Mouse (Mus musculus): ENCODE results near the gene Clmp.
"Not testable (repeated sequence)": the region's sequence is repeated elsewhere in the genome, so short reads cannot be mapped to it uniquely, and the experiment has no call there.

Gene Clmp

GRCm38 (mm10) chr9:40800675-40801612 lies 115.2 kb downstream of the Clmp start, which contains the start of gene Hspa8:
Gene Hspa8, plus strand, starts transcription at chr9:40800984.
- in situ Hi-C loops (cut with MseI, MboI), result no loop called here

- in situ Hi-C loops (cut with MseI, MboI), result not testable (repeated sequence)
Measured at GRCm38 (mm10) chr9:40801614-40802532, 116.1 kb downstream of the Clmp start.

- in situ Hi-C loops (cut with MseI, MboI), result not testable (repeated sequence)
Measured at GRCm38 (mm10) chr9:40802533-40802875, 116.7 kb downstream of the Clmp start.

GRCm38 (mm10) chr9:40804576-40804975 lies 118.8 kb downstream of the Clmp start:
- in situ Hi-C loops (cut with MseI, MboI), result not testable (repeated sequence)

GRCm38 (mm10) chr9:40805263-40805662 lies 119.5 kb downstream of the Clmp start:
- in situ Hi-C loops (cut with MseI, MboI), result no loop called here

GRCm38 (mm10) chr9:40806440-40807288 lies 120.9 kb downstream of the Clmp start:
- in situ Hi-C loops (cut with MseI, MboI), result no loop called here

GRCm38 (mm10) chr9:40807289-40807920 lies 121.6 kb downstream of the Clmp start:
- in situ Hi-C loops (cut with MseI, MboI), result no loop called here

GRCm38 (mm10) chr9:40808061-40808906 lies 122.5 kb downstream of the Clmp start:
- in situ Hi-C loops (cut with MseI, MboI), result no loop called here

GRCm38 (mm10) chr9:40808907-40809280 lies 123.1 kb downstream of the Clmp start:
- in situ Hi-C loops (cut with MseI, MboI), result no loop called here

- in situ Hi-C loops (cut with MseI, MboI), result no loop called here
Measured at GRCm38 (mm10) chr9:40811860-40812259, 126.1 kb downstream of the Clmp start.

- in situ Hi-C loops (cut with MseI, MboI), result no loop called here
Measured at GRCm38 (mm10) chr9:40814060-40814459, 128.3 kb downstream of the Clmp start.

GRCm38 (mm10) chr9:40817325-40818028 lies 131.7 kb downstream of the Clmp start:
- in situ Hi-C loops (cut with MseI, MboI), result no loop called here

- in situ Hi-C loops (cut with MseI, MboI), result loop anchor here in 1 of 2 experiments (25.0 kb wide), 1 partner anchor 362 kb away; no protein-coding TSS in a partner anchor
Measured at GRCm38 (mm10) chr9:40825601-40826000, 139.8 kb downstream of the Clmp start.

GRCm38 (mm10) chr9:40827366-40827765 lies 141.6 kb downstream of the Clmp start:
- in situ Hi-C loops (cut with MseI, MboI), result loop anchor here in 1 of 2 experiments (25.0 kb wide), 1 partner anchor 360 kb away; no protein-coding TSS in a partner anchor

GRCm38 (mm10) chr9:40834569-40834968 lies 148.8 kb downstream of the Clmp start:
- in situ Hi-C loops (cut with MseI, MboI), result loop anchor here (5.0 to 25.0 kb wide), 3 partner anchors 148 to 360 kb away; no protein-coding TSS in a partner anchor

Data from mouse trophoblast stem cell (cell line).